9 mouse cellular contexts compared by ENCODE assay signal in genomic region chr1:178600851-178601569, GRCm38 (mm10).
A peak's percentile ranks its signal among the peaks of the same experiment; 100 is the strongest.
DNase-seq lines count a peak whose midpoint lies in the region; ATAC-seq and TF ChIP-seq lines count a peak whose summit lies in the region.
"Had no signal": no experiment of that assay in that cellular context is flagged by ENCODE, and none has a peak within 500 bp of the region (broad histone marks: within the 10 kb centered on the region; RNA-seq: fewer than 3 reads in every experiment).

No protein-coding gene starts in this region.

- no peak for DNase-seq in hindbrain, embryonic 11.5 days (ENCODE audit: low spot score)
- DNase-seq in Patski (ENCODE audit: low read depth, low spot score): peak; percentile 96
- DNase-seq in cerebellum, postnatal 36 days: peak; percentile 59 to 61
- DNase-seq in thymus, postnatal 4 days: no peak
- DNase-seq in c-Kit-positive CD71-positive TER-119-positive erythroid progenitor cells, embryonic 14.5 days (ENCODE audit: low spot score): no peak
- no peak for DNase-seq in right cerebral cortex, postnatal 36 days (ENCODE audit: low spot score in 2 of 2)

- no peaks in the 10 kb centered on the region for H3K27me3 ChIP-seq in hindbrain, embryonic 16.5 days (replicated peaks; ENCODE audit: control insufficient read depth, insufficient read depth, low read length)
- no peaks in the 10 kb centered on the region for H3K27me3 ChIP-seq in hindbrain, embryonic 11.5 days (ENCODE audit: control insufficient read depth, insufficient read depth, low read length)
- no peaks in the 10 kb centered on the region for H3K27me3 ChIP-seq in Patski
- H3K27me3 ChIP-seq in lung, embryonic 15.5 days: no peaks in the 10 kb centered on the region
- H3K27me3 ChIP-seq: neural tube, embryonic 13.5 days had no signal

- TF ChIP-seq CTCF in Patski (IDR thresholded peaks at IDR 0.05): no peak

- WGBS in hindbrain, embryonic 16.5 days: 84% methylated on average over 15 of the region's 15 CpGs
- WGBS in hindbrain, embryonic 11.5 days: 96% methylated on average over 15 of the region's 15 CpGs
- WGBS in lung, embryonic 15.5 days: 74% methylated on average over 15 of the region's 15 CpGs

- ATAC-seq in hindbrain, embryonic 16.5 days: peak; percentile 57; the same call in 1 of the 2 replicates
- no peak for ATAC-seq in hindbrain, embryonic 11.5 days (ENCODE audit: low FRiP score)
- ATAC-seq in Patski: peak; percentile 92
- ATAC-seq in lung, embryonic 15.5 days (ENCODE audit: borderline replicate concordance, extremely low read depth, low FRiP score, low TSS enrichment): peak; percentile 60

- no peak overlapping the region for H3K9ac ChIP-seq in hindbrain, embryonic 16.5 days (ENCODE audit: low read depth, low read length)
- no peak overlapping the region for H3K9ac ChIP-seq in hindbrain, embryonic 11.5 days (ENCODE audit: low read depth, low read length)
- no peak overlapping the region for H3K9ac ChIP-seq in lung, embryonic 15.5 days
- H3K9ac ChIP-seq: neural tube, embryonic 13.5 days had no signal

- CTCF ChIA-PET in Patski (lab: Charles Lee): no interaction called here

- POLR2A ChIA-PET in Patski (lab: Charles Lee): interaction anchor here (0.6 kb wide), 1 partner anchor 15 kb away, joined by 3 read pairs; no protein-coding TSS in a partner anchor

- H3K36me3 ChIP-seq in hindbrain, embryonic 16.5 days (ENCODE audit: control insufficient read depth, insufficient read depth, low read length): no peaks in the 10 kb centered on the region
- no peaks in the 10 kb centered on the region for H3K36me3 ChIP-seq in hindbrain, embryonic 11.5 days (ENCODE audit: control insufficient read depth, insufficient read depth, low read length)
- no peaks in the 10 kb centered on the region for H3K36me3 ChIP-seq in lung, embryonic 15.5 days
- H3K36me3 ChIP-seq: neural tube, embryonic 13.5 days had no signal

- in situ Hi-C loops in Patski (cut with MboI; ENCODE audit: low pct_unique_long_range_greater_than_20kb): loop anchor here (5.0 kb wide), 3 partner anchors 69 to 456 kb away; no protein-coding TSS in a partner anchor

- no peaks in the 10 kb centered on the region for H3K4me1 ChIP-seq in hindbrain, embryonic 16.5 days (ENCODE audit: control insufficient read depth, insufficient read depth, low read depth, low read length)
- H3K4me1 ChIP-seq in hindbrain, embryonic 11.5 days (replicated peaks; ENCODE audit: control insufficient read depth, insufficient read depth, low read length): no peaks in the 10 kb centered on the region
- H3K4me1 ChIP-seq in lung, embryonic 15.5 days: peaks cover 6% of the 10 kb centered on the region; the same call in 1 of the 2 replicates

- peaks cover 2% of the 10 kb centered on the region; the same call in 1 of the 2 replicates for H3K9me3 ChIP-seq in hindbrain, embryonic 16.5 days (ENCODE audit: control insufficient read depth, low read length)
- no peaks in the 10 kb centered on the region for H3K9me3 ChIP-seq in hindbrain, embryonic 11.5 days (ENCODE audit: control insufficient read depth, low read length)
- H3K9me3 ChIP-seq in lung, embryonic 15.5 days: no peaks in the 10 kb centered on the region
- H3K9me3 ChIP-seq: neural tube, embryonic 13.5 days had no signal

- no peak overlapping the region for H3K27ac ChIP-seq in hindbrain, embryonic 16.5 days (ENCODE audit: low read depth, low read length)
- no peak overlapping the region for H3K27ac ChIP-seq in hindbrain, embryonic 11.5 days (ENCODE audit: low read depth, low read length)
- H3K27ac ChIP-seq in lung, embryonic 15.5 days: no peak overlapping the region
- H3K27ac ChIP-seq: neural tube, embryonic 13.5 days had no signal

- H3K4me2 ChIP-seq in hindbrain, embryonic 16.5 days (ENCODE audit: low read length): no peak overlapping the region
- H3K4me2 ChIP-seq in hindbrain, embryonic 11.5 days (replicated peaks; ENCODE audit: low read depth, low read length): no peak overlapping the region
- H3K4me2 ChIP-seq in lung, embryonic 15.5 days: no peak overlapping the region
- H3K4me2 ChIP-seq: neural tube, embryonic 13.5 days had no signal

- H3K4me3 ChIP-seq in hindbrain, embryonic 16.5 days (ENCODE audit: low read length): no peak overlapping the region
- H3K4me3 ChIP-seq in hindbrain, embryonic 11.5 days (ENCODE audit: low read depth, low read length): no peak overlapping the region
- H3K4me3 ChIP-seq in lung, embryonic 15.5 days: no peak overlapping the region
- H3K4me3 ChIP-seq: neural tube, embryonic 13.5 days had no signal

Comparison
In these comparisons a context has a peak if more than half of its experiments do, and no peak if none do; other contexts are left out.
1. DNase-seq: peak in Patski (single experiment) and cerebellum, postnatal 36 days (2 of 2); none in hindbrain, embryonic 11.5 days (single experiment), thymus, postnatal 4 days (single experiment), c-Kit-positive CD71-positive TER-119-positive erythroid progenitor cells, embryonic 14.5 days (single experiment) and right cerebral cortex, postnatal 36 days (0 of 2).